Mouse (Mus musculus) lung, postnatal 14 days (tissue): ENCODE measurements around the gene Nudc.

Source experiments
- DNase-seq: peaks from one replicate; pipeline ENCODE4 v3.0.0; 2021

The Nudc gene

DNA sequence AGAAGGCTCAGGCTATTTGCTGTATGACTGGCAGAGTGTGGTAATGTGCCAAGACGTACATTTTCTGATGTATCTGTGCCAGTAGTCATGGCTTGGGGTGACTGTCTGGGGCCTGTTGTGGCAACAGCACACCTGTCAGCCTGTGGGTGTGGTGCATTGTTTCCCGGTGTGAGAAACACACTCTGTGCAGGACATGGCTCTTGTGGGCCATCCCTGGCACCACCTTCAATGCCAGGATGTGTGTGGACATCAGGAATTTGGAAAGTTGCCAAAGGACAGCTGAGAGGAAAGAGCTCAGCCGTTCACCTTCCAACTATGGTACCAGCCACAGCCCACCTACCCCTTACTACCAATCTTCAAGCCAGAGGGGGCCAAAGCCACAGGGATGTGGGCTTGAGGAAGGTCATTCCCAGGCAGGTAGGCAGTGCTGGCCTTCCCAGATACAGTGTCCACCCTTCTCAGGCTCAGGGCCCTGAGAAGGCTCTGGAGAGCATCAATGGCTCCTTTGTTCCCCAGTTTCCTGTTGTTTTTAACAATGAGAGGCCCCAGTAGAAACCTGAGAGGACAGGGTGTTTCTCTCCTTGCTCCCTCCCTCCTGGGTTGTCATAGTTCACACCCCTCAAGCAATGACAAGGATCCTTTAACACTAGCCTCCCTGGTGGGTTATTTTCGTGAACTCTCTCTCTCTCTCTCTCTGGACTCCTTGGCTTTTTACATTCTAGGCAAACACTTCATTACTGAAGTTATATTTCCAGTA lies 56.1 kb downstream of the Nudc start:
- no peak for DNase-seq

DNA sequence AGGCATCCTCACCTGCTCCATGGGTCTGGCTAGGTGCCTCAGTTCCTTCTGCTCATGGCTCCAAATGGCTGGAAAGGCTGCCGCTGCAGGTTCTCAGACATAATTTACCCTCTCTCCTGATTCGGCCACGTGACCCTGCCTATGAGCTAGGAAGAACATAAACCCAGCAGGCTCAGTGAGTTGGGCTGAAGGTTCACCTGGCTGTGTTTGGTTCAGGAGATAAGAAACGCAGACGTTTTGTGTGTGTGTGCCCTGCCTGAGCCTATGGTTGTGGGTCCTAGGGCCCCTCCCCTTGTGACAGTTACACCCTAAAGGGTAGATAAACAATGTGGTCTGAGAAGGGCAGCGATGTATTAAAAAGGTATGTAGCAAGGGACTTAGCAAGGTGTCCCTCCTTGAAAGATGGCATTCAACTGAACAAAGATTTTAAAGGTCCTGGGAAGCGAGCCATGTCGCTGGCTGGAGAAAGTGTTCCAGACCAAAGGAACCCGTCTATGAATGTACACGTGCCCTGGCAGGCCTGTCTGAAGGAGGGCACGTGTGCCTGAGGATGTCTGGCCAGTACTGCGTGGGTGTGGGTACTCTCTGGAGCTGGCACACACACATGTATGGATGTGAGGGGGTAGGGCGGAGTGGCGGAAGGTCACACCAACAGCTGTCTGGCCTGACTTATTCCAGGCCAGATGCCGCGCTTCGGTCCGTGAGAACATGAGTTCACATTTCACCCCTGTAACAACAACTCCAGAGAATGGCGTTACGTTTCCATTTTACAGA lies 57.0 kb downstream of the Nudc start:
- DNase-seq = no peak

DNA sequence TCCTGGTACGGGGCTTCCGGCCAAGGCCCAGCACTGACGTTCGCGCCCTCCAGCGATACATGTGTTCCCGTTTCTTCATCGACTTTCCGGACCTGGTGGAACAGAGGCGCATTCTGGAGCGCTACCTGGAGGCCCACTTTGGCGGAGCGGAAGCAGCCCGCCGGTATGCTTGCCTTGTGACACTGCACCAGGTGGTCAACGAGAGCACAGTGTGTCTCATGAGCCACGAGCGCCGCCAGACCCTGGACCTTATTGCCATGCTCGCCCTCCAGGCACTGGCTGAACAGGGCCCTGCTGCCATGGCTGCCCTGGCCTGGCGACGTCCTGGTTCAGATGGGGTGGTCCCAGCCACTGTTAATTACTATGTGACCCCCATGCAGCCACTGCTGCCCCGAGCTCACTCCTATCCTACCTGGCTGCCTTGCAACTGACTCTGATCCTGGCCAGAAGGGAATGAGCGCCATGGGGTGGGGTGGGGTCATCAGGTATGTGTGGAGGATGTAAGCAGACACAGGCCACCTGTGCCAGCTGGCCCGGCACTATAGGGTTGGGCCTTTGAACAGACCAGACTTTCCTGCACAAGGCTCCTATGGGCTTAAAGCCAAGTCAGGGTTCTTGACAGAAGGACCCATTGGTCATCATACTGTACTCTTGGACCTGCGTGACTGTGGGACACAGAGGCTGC lies 59.0 kb downstream of the Nudc start:
- DNase-seq = no peak

DNA sequence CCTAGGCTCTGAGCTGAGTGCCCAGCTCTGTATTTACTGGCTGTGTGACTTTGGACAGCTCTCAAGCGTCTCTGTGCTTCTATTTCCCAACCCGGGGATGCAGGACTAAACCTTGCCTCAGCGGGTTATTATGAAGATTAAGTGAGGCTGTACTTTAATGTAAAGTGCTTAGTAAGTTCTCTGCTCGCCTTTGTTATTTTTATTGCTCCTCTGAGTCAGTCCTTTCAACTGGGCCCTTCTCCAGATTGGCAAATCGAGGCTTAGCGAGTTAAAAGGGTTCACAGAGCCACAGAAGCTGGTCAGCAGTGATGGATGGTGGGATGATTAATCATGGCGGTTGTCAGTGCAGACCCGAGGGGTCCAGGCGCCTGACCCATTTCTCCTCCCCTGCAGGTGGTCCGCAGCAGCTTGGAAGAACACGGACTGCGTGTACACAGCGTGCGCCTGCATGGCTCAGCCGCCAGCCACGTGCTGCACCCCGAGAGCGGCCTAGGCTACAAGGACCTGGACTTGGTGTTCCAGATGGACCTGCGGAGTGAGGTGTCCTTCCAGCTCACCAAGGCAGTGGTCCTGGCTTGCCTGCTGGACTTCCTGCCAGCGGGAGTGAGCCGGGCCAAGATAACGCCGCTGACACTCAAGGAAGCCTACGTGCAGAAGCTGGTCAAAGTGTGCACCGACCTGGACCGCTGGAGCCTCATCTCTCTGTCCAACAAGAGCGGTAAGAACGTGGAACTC lies 59.9 kb downstream of the Nudc start:
- no peak for DNase-seq

DNA sequence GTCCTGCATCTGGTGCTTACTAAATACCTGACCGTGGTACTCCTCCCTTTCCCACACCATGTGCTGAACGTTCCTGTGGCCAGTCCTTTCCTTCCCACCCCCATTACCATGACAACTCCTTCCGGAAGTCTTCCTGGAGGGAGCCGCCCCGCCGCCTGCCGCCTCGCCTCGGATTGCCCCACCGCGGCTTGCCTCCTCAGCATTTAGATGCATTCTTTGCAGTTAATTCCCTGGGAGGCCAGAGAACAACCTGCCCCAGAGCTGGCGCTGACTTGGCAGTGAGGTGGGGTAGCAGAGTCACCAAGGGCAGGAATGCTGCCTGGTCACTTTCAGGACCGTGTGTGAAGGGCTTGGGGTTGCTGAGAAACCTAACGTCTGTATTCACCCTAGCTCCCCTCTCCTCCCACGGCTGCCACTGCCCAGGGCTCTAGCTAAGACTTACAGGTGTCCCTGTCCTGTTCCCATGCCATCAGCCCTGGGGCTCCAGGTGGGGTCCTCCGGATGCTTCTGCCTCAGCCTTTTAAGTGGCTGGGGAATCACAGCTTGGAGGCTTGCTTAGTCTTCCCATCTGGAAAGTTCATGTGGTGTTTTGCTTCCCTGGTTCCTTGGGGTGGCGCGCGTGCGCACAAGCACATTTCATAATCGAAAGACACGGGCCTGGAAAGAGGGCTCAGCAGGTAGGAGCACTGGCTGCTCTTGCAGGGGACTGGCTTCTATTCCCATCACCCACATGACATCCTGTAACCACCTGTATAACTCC lies 61.4 kb downstream of the Nudc start:
- DNase-seq = peak; percentile 63
